Mouse (Mus musculus): Measurements from ENCODE around the gene Dph5.
A peak's percentile ranks its signal among the peaks of the same experiment; 100 is the strongest.

The Dph5 gene

GRCm38 (mm10) chr3:115949921-115950877, 62.6 kb downstream of the Dph5 start:
- DNase-seq (ENCODE audit: extremely low spot score, low read depth, low spot score), result no peak

- no peak for DNase-seq (ENCODE audit: extremely low spot score, low read depth, low spot score)
Observed at GRCm38 (mm10) chr3:115951221-115951620, 63.6 kb downstream of the Dph5 start.

- DNase-seq (ENCODE audit: extremely low spot score, low read depth, low spot score), result no peak
Observed at GRCm38 (mm10) chr3:115952356-115952755, 64.7 kb downstream of the Dph5 start.

DNA sequence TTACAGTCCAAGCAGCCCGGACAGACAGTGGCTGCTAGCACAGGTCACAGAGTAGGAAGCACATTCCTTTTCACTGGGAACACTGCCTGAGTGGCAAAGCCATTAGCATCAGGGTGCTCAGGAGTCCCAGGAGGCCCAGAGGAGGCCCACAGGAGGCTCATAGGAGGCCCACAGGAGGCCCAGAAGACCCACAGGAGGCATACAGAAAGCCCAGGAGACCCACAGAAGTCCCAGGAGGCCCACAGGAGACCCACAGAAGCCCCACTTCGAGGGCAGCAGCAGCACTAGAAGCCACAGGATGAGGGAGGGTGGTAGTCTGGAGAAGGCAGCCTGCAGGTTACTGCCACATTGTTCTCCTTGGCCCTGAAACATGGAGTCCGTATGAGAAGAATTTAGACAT, 65.5 kb downstream of the Dph5 start:
- DNase-seq (ENCODE audit: extremely low spot score, low read depth, low spot score), result no peak

- DNase-seq (ENCODE audit: extremely low spot score, low read depth, low spot score), result no peak
Observed at GRCm38 (mm10) chr3:115957223-115957622, 69.6 kb downstream of the Dph5 start.

GRCm38 (mm10) chr3:115961311-115962027, 73.8 kb downstream of the Dph5 start:
- no peak for DNase-seq (ENCODE audit: extremely low spot score, low read depth, low spot score)

DNA sequence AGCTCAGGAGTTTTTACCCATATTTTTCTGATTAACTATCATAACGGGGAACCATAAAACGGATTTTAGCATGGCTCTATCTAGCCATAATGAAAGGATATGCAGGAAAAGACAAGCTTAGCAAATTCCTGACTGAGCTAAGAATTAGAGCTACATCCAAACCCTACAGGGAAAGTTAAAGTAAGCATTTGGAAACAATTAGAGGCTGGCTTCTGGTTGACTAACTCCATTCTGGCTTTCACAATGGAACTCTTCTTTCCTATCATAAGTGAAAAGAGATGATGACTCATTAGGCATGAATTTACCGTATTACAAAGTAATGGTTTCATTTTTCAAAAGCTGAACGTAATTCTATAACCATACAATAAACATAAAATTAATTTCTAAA, 74.4 kb downstream of the Dph5 start:
- DNase-seq (ENCODE audit: extremely low spot score, low read depth, low spot score), result peak; percentile 30

- DNase-seq (ENCODE audit: extremely low spot score, low read depth, low spot score), result no peak
Observed at GRCm38 (mm10) chr3:115963597-115963996, 76.0 kb downstream of the Dph5 start.

GRCm38 (mm10) chr3:115964071-115964470, 76.4 kb downstream of the Dph5 start:
- DNase-seq (ENCODE audit: extremely low spot score, low read depth, low spot score), result no peak

DNA sequence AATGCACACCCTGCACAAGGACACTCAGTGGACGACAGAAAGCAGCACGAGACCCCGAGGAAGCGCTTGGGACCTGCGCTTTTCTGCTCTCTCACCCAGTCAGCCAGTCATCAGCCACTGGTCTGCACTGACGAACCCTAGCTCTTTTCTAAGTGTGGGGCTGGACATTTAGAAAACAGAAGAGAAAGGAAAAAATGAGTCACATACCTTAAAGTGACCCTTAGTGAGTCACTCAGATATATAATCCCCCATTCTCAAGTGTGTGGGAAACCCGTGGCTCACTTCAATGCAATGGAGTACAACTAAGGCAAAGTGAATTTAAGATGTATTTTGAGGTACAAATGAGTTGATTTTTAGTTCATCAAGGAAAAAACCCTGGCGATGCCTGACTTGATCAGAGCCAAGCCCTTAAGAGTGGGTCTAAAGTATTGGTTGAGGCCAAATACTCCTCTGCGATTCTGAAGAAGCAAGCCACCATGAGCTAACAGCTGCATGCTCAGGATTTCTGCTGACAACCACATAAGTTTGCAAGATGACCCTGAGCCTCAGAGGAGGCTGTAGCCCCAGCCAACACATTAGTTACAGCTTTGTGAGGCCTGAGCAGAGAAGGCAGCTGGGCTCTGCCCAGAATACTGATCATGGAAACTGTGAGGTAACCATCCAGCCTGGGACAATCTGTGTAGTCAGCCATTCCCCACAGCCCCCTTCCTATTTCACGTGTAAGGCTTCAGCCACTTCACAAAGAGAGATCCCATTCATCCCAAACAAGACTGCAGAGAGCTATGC, 81.3 kb downstream of the Dph5 start:
- no peak for DNase-seq (ENCODE audit: extremely low spot score, low read depth, low spot score)

GRCm38 (mm10) chr3:115971045-115971785, 83.6 kb downstream of the Dph5 start:
- DNase-seq (ENCODE audit: extremely low spot score, low read depth, low spot score), result no peak

GRCm38 (mm10) chr3:115971891-115972646, 84.4 kb downstream of the Dph5 start:
- DNase-seq (ENCODE audit: extremely low spot score, low read depth, low spot score), result no peak

GRCm38 (mm10) chr3:115974228-115974627, 86.6 kb downstream of the Dph5 start:
- no peak for DNase-seq (ENCODE audit: extremely low spot score, low read depth, low spot score)

DNA sequence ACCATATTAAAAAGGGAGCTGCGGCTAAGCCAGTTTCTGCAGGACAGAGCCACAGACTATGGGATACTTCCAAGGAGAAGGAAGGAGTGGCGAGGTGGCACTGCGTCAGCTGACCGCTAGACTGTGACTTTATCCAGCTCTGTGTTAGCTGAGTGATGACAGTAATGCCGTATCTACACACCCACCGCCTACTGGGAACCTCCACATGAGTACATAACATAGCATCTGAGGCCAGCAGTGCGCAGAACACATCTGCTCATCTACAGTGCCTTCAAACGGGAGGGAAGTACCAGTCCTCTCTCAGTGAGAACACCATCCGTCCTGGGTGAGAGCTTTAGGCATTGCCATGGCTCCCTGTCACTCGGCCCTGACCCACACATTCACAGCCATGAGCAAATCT, 87.4 kb downstream of the Dph5 start:
- no peak for DNase-seq (ENCODE audit: extremely low spot score, low read depth, low spot score)

- no peak for DNase-seq (ENCODE audit: extremely low spot score, low read depth, low spot score)
Observed at GRCm38 (mm10) chr3:115979000-115979399, 91.4 kb downstream of the Dph5 start.

DNA sequence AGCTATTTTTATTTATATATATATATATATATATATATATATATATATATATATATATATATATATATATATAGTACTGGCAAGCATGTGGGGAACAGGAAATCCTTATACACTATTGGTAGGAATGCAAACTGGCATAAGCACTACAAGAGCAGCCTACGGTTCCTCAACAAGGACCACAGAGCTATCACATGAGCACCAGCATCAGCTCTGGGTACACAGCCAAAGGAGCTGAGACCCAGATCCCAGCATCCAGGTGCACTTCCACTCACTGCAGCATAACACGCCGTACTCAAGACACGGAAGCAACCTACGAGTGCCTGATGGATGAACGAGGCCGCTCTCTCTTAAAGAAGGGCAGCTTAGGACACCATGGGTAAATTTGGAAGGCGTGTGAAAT, 95.6 kb downstream of the Dph5 start:
- no peak for DNase-seq (ENCODE audit: extremely low spot score, low read depth, low spot score)
